Mouse (Mus musculus) liver, embryonic 14.5 days (tissue): ENCODE measurements at regions not wholly inside any gene's neighbourhood (a gene's known extent, or its start where the extent isn't known, plus 50 kb on each side); places are given as distances from the start of the nearest gene placed in this dataset.

Source experiments
- CTCF ChIP-seq: IDR thresholded peaks from 2 replicates; pipeline ENCODE4 v1.5.1; 2016; ENCODE audit warnings: antibody characterized with exemption, low read depth, control low read depth
- EP300 ChIP-seq: IDR thresholded peaks from 2 replicates; pipeline ENCODE4 v1.6.1; 2016; ENCODE audit warnings: antibody characterized with exemption, low read depth

- TF ChIP-seq CTCF, result no peak
- no peak for TF ChIP-seq EP300
These were observed 128.0 kb upstream of the Sox11 start for GRCm38 (mm10) chr12:27470346-27470745.
